Mouse (Mus musculus) heart, postnatal 25 days (tissue): ENCODE measurements around the gene Cs. TPM values are rescaled to one million over a fixed set of nuclear protein-coding genes. Genes with fewer than 3 reads are reported as not detected.

Experiments used
- DNase-seq: peaks from one replicate; pipeline ENCODE4 v3.0.0; 2022; ENCODE audit warnings: low spot score
- intact Hi-C: fragments of 180-260 bp; cut with DNase I; formaldehyde crosslinking; loops from one replicate; pipeline ENCODE4 v1.15.1; 2025
- microRNA-seq: library from miRNA; unstranded; fragments of <30 nt; microRNA quantifications from one replicate; pipeline ENCODE4 v1.2.0, GENCODE M21; 2022
- total RNA-seq, 2 experiments: library from RNA; stranded (reverse); gene quantifications; 2 replicates each; pipeline ENCODE4 v1.2.3; 2021

Gene Cs
- total RNA-seq, 2 experiments from 2014 or later: 1,194 to 1,233 TPM

- intact Hi-C loops: no loop called here
- no peak for DNase-seq
Measured at GRCm38 (mm10) chr10:128400338-128400737, 62.8 kb downstream of the Cs start.

GRCm38 (mm10) chr10:128401056-128401455 is 63.5 kb downstream of the Cs start, which contains the start of gene Slc39a5:
Gene Slc39a5 (minus strand): TSS chr10:128401229.
- intact Hi-C loops: no loop called here
- DNase-seq: no peak

DNA sequence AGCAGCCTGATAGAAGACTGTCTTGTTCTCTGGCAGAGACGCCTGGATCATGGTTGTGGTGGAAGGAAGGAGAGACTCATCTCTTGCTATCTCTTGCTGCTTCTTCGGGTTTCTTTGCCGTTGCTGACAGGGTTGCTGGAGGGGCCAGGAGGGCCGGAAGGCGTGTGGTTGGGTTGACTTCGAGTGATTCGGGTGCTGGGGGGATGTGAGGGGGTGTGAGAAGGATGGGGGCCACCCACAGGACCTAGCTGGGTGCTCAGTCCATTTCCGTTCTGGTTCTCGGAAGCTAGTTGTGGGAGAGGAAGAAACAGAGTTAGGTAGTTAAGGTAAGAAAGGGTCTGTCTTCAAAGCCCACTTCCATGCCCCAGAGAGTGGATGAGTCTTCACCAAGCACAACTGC is 64.1 kb downstream of the Cs start:
- no peak for DNase-seq
- intact Hi-C loops: no loop called here

- intact Hi-C loops: no loop called here
- no peak for DNase-seq
Measured at GRCm38 (mm10) chr10:128403931-128404330, 66.4 kb downstream of the Cs start.

DNA sequence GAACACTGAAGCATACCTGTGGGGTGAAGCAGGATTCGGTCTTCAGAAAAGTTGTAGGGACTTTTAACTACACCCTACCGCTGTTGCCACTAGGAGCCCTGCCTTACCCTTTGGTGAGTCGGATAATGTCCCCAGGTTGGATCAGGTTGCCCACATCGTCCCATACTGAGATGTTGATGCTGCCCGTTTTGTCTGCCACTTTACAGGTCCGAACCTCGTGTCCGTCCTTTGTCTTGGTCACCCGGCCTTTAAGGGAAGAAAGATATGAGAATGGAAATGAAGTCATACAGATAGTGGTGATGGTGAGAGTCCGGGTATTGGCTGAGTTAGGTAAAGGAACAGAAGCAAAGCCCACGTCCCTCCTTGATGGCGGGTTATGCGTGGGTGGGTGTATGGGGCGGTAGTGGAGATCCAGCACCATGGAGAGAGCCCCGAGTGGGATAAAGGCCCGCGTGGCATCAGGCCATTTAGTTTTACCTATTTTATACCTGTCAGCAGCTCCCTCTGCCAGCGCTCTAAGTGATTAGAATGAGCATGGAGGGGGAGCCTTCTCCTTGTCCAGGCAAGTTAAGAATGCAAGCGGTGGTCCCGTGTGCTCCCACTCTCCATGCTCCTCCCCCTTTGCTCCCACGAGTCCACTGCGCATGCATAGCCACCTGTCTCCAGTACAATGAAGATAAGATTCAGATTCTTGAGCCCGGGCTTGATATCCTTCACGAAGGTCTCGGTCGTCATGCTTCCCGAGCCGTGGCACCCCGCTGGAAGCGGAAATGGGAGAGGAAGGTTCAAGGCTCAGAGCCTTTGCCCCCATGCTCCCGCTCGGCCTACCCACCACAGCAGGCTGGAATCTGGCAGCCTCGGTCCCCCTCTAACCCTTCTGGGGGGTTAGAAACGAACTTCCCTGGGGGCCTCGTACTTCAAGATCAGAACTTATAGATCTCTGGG is 71.3 kb downstream of the Cs start:
- intact Hi-C loops: loop anchor here (1.0 to 2.0 kb wide), 2 partner anchors 32 to 46 kb away; partner anchors contain the start of gene Ankrd52
- no peak for DNase-seq

DNA sequence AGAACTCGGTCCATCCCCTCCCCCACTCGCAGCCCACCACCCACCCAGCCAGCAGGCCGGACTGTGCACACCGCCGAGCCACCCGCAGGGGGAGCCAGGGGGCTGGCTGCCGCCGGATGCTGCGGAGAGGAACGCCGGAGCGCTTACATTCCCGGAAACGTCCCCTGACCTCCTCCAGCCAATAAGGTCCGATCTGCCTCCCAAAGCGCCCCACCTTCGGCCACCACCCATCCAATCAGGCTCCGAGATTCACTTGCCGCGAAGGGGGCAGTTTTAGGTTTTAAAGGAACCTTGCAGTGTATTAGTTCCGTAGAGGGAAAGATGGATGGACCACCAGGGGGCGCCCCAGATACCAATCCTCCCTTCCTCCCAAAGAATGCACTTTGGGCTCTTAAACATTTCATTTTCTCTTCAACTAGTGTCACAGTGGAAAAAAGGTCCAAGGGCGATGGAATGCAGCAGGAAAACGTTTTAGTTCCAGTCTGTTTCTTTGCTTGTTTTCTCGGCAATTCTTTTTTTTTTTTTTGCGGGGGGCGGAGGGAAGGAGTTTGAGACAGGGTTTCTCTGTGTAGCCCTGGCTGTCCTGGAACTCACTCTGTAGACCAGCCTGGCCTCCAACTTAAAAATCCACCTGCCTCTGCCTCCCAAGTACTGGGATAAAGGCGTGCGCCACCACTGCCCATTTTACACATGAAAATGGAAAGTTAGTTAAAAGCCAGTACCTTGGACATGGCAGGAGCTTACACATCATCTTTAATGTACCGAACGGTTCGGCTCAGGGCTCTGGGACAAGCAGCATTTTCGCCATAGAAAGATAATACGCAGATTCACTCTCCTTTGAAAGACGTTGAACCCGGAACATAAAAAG is 72.4 kb downstream of the Cs start:
- intact Hi-C loops: loop anchor here (1.0 to 2.0 kb wide), 2 partner anchors 33 to 45 kb away; partner anchors contain the start of gene Ankrd52
- peak; percentile 96 for DNase-seq

DNA sequence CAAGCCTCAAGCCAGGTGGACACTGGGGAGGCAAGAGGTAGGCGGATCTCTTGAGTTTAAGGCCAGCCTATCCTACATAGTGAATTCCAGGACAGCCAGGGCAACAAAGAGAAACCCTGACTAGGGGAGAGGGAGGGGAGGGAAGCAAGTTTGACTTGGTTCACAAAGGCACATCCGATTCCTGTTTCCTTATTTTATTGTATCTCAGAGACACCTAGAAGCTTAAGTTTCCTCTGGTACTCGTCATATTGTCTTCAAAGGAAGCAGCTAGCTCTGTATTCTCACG is 73.0 kb downstream of the Cs start:
- DNase-seq: no peak
- intact Hi-C loops: no loop called here

DNA sequence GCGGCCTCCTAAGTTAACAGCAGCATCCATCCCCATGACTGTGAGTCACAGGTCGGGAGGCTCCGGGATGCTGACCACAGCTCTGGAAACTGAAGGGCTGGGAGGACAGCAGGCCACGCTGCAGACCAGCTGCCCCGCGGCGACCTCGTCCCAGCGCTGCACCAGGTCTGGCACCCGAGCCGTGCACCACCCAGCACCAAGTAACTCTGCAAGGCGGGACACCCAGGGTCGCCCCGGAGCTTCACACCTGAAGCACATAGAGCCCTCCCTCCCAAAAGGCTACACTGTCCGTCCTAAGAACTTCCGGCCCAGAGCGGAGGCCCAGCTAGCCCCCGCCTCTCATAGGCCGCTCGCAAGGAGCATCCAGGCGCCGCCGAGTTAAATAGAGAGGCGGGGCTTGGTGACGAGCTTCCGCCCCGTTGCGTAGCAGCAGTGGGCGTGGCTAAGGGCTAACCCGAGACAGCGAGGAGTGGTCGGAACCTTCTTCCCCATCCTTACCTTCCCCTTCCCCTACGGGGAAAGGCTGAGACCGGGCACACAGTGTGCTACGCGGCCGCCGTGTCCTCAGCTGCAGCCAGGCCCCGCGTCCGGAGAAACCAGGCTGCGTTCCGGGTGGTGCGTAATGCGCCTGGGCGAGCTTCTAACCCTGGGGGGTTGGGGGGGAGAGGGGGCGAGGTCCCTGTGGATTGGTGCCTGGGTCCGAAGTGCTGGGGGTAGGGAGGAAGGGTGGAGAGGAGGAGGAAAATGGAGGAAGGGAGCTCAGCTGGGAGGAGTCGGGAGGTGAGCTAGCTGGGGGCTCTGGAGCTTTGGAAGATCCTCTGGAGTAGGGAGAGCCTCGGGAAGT is 73.9 kb downstream of the Cs start, which contains the start of the genes Nabp2 and Rnf41:
Gene Nabp2 (minus strand): TSS at position 282 of the 844 bp plus-strand sequence.
Gene Rnf41 (plus strand): TSS at position 447 of the 844 bp plus-strand sequence.
- peak; percentile 94 for DNase-seq
- intact Hi-C loops: no loop called here

GRCm38 (mm10) chr10:128412055-128412381 is 74.5 kb downstream of the Cs start:
- DNase-seq: no peak
- intact Hi-C loops: no loop called here

Small RNA genes within 50 kb of the gene (microRNA-seq; reads per million reads assigned to microRNA genes)
- not detected for gene Gm25361
- gene Gm26308: not detected
- not detected for gene Mir6914
- gene Mir6915: not detected

Other genes starting within 250 kb of the Cs start
- gene Baz2a, start 246.2 kb upstream of the Cs start, total RNA-seq: 10 to 100 TPM; 20.0 to 24.4 TPM
- 10 to 100 TPM; 82.2 to 88.4 TPM for gene Rbms2, start 157.4 kb upstream of the Cs start, total RNA-seq
- 1 to 10 TPM in 1 of 2 experiments, under 1 TPM in 1; 0.94 to 1.1 TPM for gene Gls2, start 143.3 kb upstream of the Cs start, total RNA-seq
- 10 to 100 TPM; 42.8 to 45.5 TPM for gene Spryd4, start 125.9 kb upstream of the Cs start, total RNA-seq
- gene Mip, start 111.9 kb upstream of the Cs start, total RNA-seq: not detected
- 1 to 10 TPM; 7.7 to 8.8 TPM for gene Timeless, start 105.7 kb upstream of the Cs start, total RNA-seq
- gene Apon, start 83.6 kb upstream of the Cs start, total RNA-seq: under 1 TPM in 1 of 2 experiments, not detected in 1; 0.18 TPM
- gene Apof, start 69.1 kb upstream of the Cs start, total RNA-seq: not detected
- gene Stat2, start 67.2 kb upstream of the Cs start, total RNA-seq: 10 to 100 TPM; 11.7 to 12.3 TPM
- under 1 TPM in 1 of 2 experiments, not detected in 1; 0.18 TPM for gene Il23a, start 39.0 kb upstream of the Cs start, total RNA-seq
- gene Pan2, start 34.4 kb upstream of the Cs start, total RNA-seq: 1 to 10 TPM; 8.2 to 9.4 TPM
- 10 to 100 TPM; 58.9 to 62.5 TPM for gene Cnpy2, start 15.3 kb upstream of the Cs start, total RNA-seq
- 100 to 1,000 TPM; 272 to 314 TPM for gene Coq10a, start 31.3 kb downstream of the Cs start, total RNA-seq
- gene Ankrd52, start 39.4 kb downstream of the Cs start, total RNA-seq: 10 to 100 TPM; 43.7 to 51.0 TPM
- gene Slc39a5, start 63.5 kb downstream of the Cs start, total RNA-seq: not detected
- gene Nabp2, start 73.8 kb downstream of the Cs start, total RNA-seq: 10 to 100 TPM; 44.4 to 46.8 TPM
- gene Rnf41, start 73.9 kb downstream of the Cs start, total RNA-seq: 10 to 100 TPM; 16.0 to 16.5 TPM
- gene Smarcc2, start 121.5 kb downstream of the Cs start, total RNA-seq: 10 to 100 TPM; 75.8 to 78.4 TPM
- 100 to 1,000 TPM; 294 to 314 TPM for gene Myl6, start 156.4 kb downstream of the Cs start, total RNA-seq
- gene Myl6b, start 161.0 kb downstream of the Cs start, total RNA-seq: 1 to 10 TPM; 2.5 to 2.9 TPM
- 10 to 100 TPM; 16.8 to 19.0 TPM for gene Esyt1, start 188.1 kb downstream of the Cs start, total RNA-seq
- 1 to 10 TPM; 7.6 to 9.1 TPM for gene Zc3h10, start 210.0 kb downstream of the Cs start, total RNA-seq
- 1,000 to 10,000 TPM; 1,495 to 1,582 TPM for gene Rpl41, start 211.6 kb downstream of the Cs start, total RNA-seq
- gene Pa2g4, start 228.3 kb downstream of the Cs start, total RNA-seq: 10 to 100 TPM; 45.8 to 48.6 TPM